Mouse (Mus musculus) testis, adult 2 months (tissue): ENCODE measurements around the gene Thsd4.

Experiments used
- CTCF ChIP-seq: fragments of 200-500 bp; IDR thresholded peaks from 2 replicates; pipeline ENCODE4 v1.5.1; 2012; ENCODE audit warnings: low read depth, mild to moderate bottlenecking, inconsistent platforms, low read length, moderate library complexity; ENCODE audit not compliant: control insufficient read depth, insufficient read depth, insufficient replicate concordance
- POLR2A ChIP-seq: fragments of 200-500 bp; IDR thresholded peaks from 2 replicates; pipeline ENCODE4 v1.6.1; 2012; ENCODE audit warnings: low read depth, mild to moderate bottlenecking, inconsistent platforms, low read length, moderate library complexity; ENCODE audit not compliant: control insufficient read depth

DNA sequence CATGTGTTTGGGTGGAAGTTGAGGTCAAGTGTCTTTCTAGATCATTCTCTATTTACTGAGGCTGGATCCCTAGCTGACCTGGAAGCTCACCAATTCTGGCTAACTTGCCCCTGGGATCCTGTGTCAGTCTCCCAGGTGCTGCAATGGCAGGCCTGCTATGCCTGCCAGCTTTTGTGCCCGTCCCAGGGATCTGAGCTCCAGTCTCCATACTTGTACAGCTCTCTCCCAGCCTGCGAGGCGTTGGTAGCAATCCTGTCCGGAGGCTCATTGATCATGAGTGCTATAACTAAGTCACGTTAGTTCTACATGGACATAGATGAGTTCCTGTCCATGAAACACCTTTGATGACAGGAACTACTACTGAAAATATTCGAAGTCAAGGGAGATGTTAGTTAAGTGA lies 578.0 kb downstream of the Thsd4 start:
- TF ChIP-seq CTCF (no peak), POLR2A (no peak)
